Mouse (Mus musculus): ENCODE results near the gene Akap6. TPM values are rescaled to one million over a fixed set of nuclear protein-coding genes. Genes with fewer than 3 reads are reported as not detected.

The Akap6 gene
- polyA plus RNA-seq, 1 experiment from 2014 or later, result 24.4 TPM

GRCm38 (mm10) chr12:52688712-52689111 is 10.5 kb upstream of the Akap6 start:
- Histone ChIP-seq H3K9ac (ENCODE audit: low read length) (no peak overlapping the region), H3K27ac (ENCODE audit: low read depth, low read length) (no peak overlapping the region), H3K9me3 (ENCODE audit: control insufficient read depth, low read length) (no peaks in the 10 kb centered on the region), H3K4me1 (ENCODE audit: control insufficient read depth, insufficient read depth, low read length) (no peaks in the 10 kb centered on the region), H3K4me3 (ENCODE audit: low read depth, low read length) (no peak overlapping the region), H3K36me3 (ENCODE audit: control insufficient read depth, insufficient read depth, low read length) (no peaks in the 10 kb centered on the region), H3K4me2 (ENCODE audit: low read depth) (no peak overlapping the region), H3K27me3 (ENCODE audit: control insufficient read depth, insufficient read depth, low read length) (no peaks in the 10 kb centered on the region)
- DNase-seq (ENCODE audit: low spot score), result no peak
- 95% methylated on average over 2 of the region's 2 CpGs for WGBS
- no peak for ATAC-seq (ENCODE audit: insufficient read depth, low FRiP score, low TSS enrichment)

GRCm38 (mm10) chr12:52691552-52691951 is 7.6 kb upstream of the Akap6 start:
- ATAC-seq (ENCODE audit: insufficient read depth, low FRiP score, low TSS enrichment), result no peak
- DNase-seq (ENCODE audit: low spot score), result no peak
- H3K27ac ChIP-seq (ENCODE audit: low read depth, low read length), result no peak overlapping the region
- no peaks in the 10 kb centered on the region for H3K9me3 ChIP-seq (ENCODE audit: control insufficient read depth, low read length)
- 91% methylated on average over 1 of the region's 1 CpGs for WGBS
- no peak overlapping the region for H3K9ac ChIP-seq (ENCODE audit: low read length)
- H3K27me3 ChIP-seq (ENCODE audit: control insufficient read depth, insufficient read depth, low read length), result no peaks in the 10 kb centered on the region
- no peaks in the 10 kb centered on the region for H3K4me1 ChIP-seq (ENCODE audit: control insufficient read depth, insufficient read depth, low read length)
- H3K36me3 ChIP-seq (ENCODE audit: control insufficient read depth, insufficient read depth, low read length), result no peaks in the 10 kb centered on the region
- no peak overlapping the region for H3K4me2 ChIP-seq (ENCODE audit: low read depth)
- no peak overlapping the region for H3K4me3 ChIP-seq (ENCODE audit: low read depth, low read length)

GRCm38 (mm10) chr12:52692290-52692974 is 6.8 kb upstream of the Akap6 start:
- Histone ChIP-seq H3K4me3 (ENCODE audit: low read depth, low read length) (no peak overlapping the region), H3K9me3 (ENCODE audit: control insufficient read depth, low read length) (no peaks in the 10 kb centered on the region), H3K9ac (ENCODE audit: low read length) (no peak overlapping the region), H3K4me2 (ENCODE audit: low read depth) (no peak overlapping the region), H3K27ac (ENCODE audit: low read depth, low read length) (no peak overlapping the region), H3K36me3 (ENCODE audit: control insufficient read depth, insufficient read depth, low read length) (no peaks in the 10 kb centered on the region), H3K4me1 (ENCODE audit: control insufficient read depth, insufficient read depth, low read length) (no peaks in the 10 kb centered on the region), H3K27me3 (ENCODE audit: control insufficient read depth, insufficient read depth, low read length) (no peaks in the 10 kb centered on the region)
- WGBS, result 62% methylated on average over 10 of the region's 10 CpGs
- DNase-seq (ENCODE audit: low spot score) (no peak), ATAC-seq (ENCODE audit: insufficient read depth, low FRiP score, low TSS enrichment) (no peak)

GRCm38 (mm10) chr12:52697407-52698109 is 1.6 kb upstream of the Akap6 start:
- 75% methylated on average over 3 of the region's 3 CpGs for WGBS
- no peak overlapping the region for H3K9ac ChIP-seq (ENCODE audit: low read length)

GRCm38 (mm10) chr12:52698276-52698930 is 780 bp upstream of the Akap6 start:
- WGBS, result 35% methylated on average over 5 of the region's 5 CpGs
- Histone ChIP-seq H3K36me3 (ENCODE audit: control insufficient read depth, insufficient read depth, low read length) (no peaks in the 10 kb centered on the region), H3K9me3 (ENCODE audit: control insufficient read depth, low read length) (no peaks in the 10 kb centered on the region), H3K9ac (ENCODE audit: low read length) (peak overlapping the region; percentile 39; the same call in 1 of the 2 replicates), H3K4me3 (ENCODE audit: low read depth, low read length) (no peak overlapping the region), H3K4me1 (ENCODE audit: control insufficient read depth, insufficient read depth, low read length) (peaks cover 17% of the 10 kb centered on the region), H3K4me2 (ENCODE audit: low read depth) (peak overlapping the region; percentile 58; the same call in 1 of the 2 replicates), H3K27me3 (ENCODE audit: control insufficient read depth, insufficient read depth, low read length) (no peaks in the 10 kb centered on the region), H3K27ac (ENCODE audit: low read depth, low read length) (peak overlapping the region; percentile 76)
- DNase-seq (ENCODE audit: low spot score), result peak; percentile 37
- 0 out of 2 replicates have a peak, but pooled peaks have one; percentile 37 for ATAC-seq (ENCODE audit: insufficient read depth, low FRiP score, low TSS enrichment)

More at GRCm38 (mm10) chr12:52697407-52698109, 1.6 kb upstream of the Akap6 start:
- Histone ChIP-seq H3K4me2 (ENCODE audit: low read depth) (no peak overlapping the region), H3K36me3 (ENCODE audit: control insufficient read depth, insufficient read depth, low read length) (no peaks in the 10 kb centered on the region), H3K27me3 (ENCODE audit: control insufficient read depth, insufficient read depth, low read length) (no peaks in the 10 kb centered on the region), H3K9me3 (ENCODE audit: control insufficient read depth, low read length) (no peaks in the 10 kb centered on the region), H3K27ac (ENCODE audit: low read depth, low read length) (peak overlapping the region; percentile 76), H3K4me1 (ENCODE audit: control insufficient read depth, insufficient read depth, low read length) (peaks cover 17% of the 10 kb centered on the region), H3K4me3 (ENCODE audit: low read depth, low read length) (no peak overlapping the region)
- no peak for DNase-seq (ENCODE audit: low spot score)
- no peak for ATAC-seq (ENCODE audit: insufficient read depth, low FRiP score, low TSS enrichment)

GRCm38 (mm10) chr12:52699961-52700696 is 946 bp downstream of the Akap6 start:
- no peaks in the 10 kb centered on the region for H3K27me3 ChIP-seq (ENCODE audit: control insufficient read depth, insufficient read depth, low read length)
- H3K36me3 ChIP-seq (ENCODE audit: control insufficient read depth, insufficient read depth, low read length), result no peaks in the 10 kb centered on the region
- peak overlapping the region; percentile 67 for H3K27ac ChIP-seq (ENCODE audit: low read depth, low read length)
- ATAC-seq (ENCODE audit: insufficient read depth, low FRiP score, low TSS enrichment) (no peak), DNase-seq (ENCODE audit: low spot score) (peak; percentile 23)
- peak overlapping the region; percentile 64 for H3K9ac ChIP-seq (ENCODE audit: low read length)
- H3K4me1 ChIP-seq (ENCODE audit: control insufficient read depth, insufficient read depth, low read length), result peaks cover 17% of the 10 kb centered on the region
- 28% methylated on average over 15 of the region's 15 CpGs for WGBS
- H3K4me3 ChIP-seq (ENCODE audit: low read depth, low read length), result peak overlapping the region; percentile 41
- no peaks in the 10 kb centered on the region for H3K9me3 ChIP-seq (ENCODE audit: control insufficient read depth, low read length)
- H3K4me2 ChIP-seq (ENCODE audit: low read depth), result peak overlapping the region; percentile 58

GRCm38 (mm10) chr12:52700697-52701191 is 1.6 kb downstream of the Akap6 start:
- DNase-seq (ENCODE audit: low spot score) (peak; percentile 43), ATAC-seq (ENCODE audit: insufficient read depth, low FRiP score, low TSS enrichment) (no peak)
- Histone ChIP-seq H3K27ac (ENCODE audit: low read depth, low read length) (peak overlapping the region; percentile 67), H3K4me3 (ENCODE audit: low read depth, low read length) (peak overlapping the region; percentile 41), H3K27me3 (ENCODE audit: control insufficient read depth, insufficient read depth, low read length) (no peaks in the 10 kb centered on the region), H3K36me3 (ENCODE audit: control insufficient read depth, insufficient read depth, low read length) (no peaks in the 10 kb centered on the region), H3K4me1 (ENCODE audit: control insufficient read depth, insufficient read depth, low read length) (peaks cover 17% of the 10 kb centered on the region), H3K9ac (ENCODE audit: low read length) (peak overlapping the region; percentile 64), H3K4me2 (ENCODE audit: low read depth) (peak overlapping the region; percentile 58), H3K9me3 (ENCODE audit: control insufficient read depth, low read length) (no peaks in the 10 kb centered on the region)
- 19% methylated on average over 15 of the region's 15 CpGs for WGBS

- ATAC-seq (ENCODE audit: insufficient read depth, low FRiP score, low TSS enrichment) (no peak), DNase-seq (ENCODE audit: low spot score) (peak; percentile 52)
- Histone ChIP-seq H3K9ac (ENCODE audit: low read length) (peak overlapping the region; percentile 64), H3K4me3 (ENCODE audit: low read depth, low read length) (peak overlapping the region; percentile 41), H3K4me2 (ENCODE audit: low read depth) (peak overlapping the region; percentile 58), H3K9me3 (ENCODE audit: control insufficient read depth, low read length) (no peaks in the 10 kb centered on the region), H3K4me1 (ENCODE audit: control insufficient read depth, insufficient read depth, low read length) (peaks cover 17% of the 10 kb centered on the region), H3K27ac (ENCODE audit: low read depth, low read length) (peak overlapping the region; percentile 67), H3K36me3 (ENCODE audit: control insufficient read depth, insufficient read depth, low read length) (no peaks in the 10 kb centered on the region), H3K27me3 (ENCODE audit: control insufficient read depth, insufficient read depth, low read length) (no peaks in the 10 kb centered on the region)
- 27% methylated on average over 9 of the region's 9 CpGs for WGBS
Observed at GRCm38 (mm10) chr12:52701201-52701641, 2.0 kb downstream of the Akap6 start.
